Mouse (Mus musculus): Measurements from ENCODE around the gene Pm20d1. TPM values are rescaled to one million over a fixed set of nuclear protein-coding genes. Genes with fewer than 3 reads are reported as not detected.

Gene Pm20d1
- total and polyA plus RNA-seq, 3 experiments, result not detected

DNA sequence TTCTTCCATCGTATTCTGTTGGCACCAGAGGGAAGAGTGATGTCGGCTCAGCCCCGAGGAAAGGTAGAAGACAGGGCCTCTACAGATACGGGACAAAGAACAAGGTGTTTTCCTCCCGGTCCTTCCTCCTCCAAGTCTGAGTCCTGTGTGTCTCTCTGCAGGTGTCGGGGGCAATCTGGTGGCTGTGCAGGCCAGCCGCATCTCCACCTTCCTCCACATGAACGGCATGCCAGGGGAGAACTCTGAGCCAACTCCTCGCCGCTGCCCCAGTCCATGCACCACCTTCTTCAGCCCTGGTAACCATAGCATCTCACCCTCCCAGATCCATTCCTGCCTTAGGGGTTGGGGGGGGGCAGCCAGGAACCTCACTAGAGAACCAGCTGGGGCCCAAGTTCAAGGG, 46.6 kb downstream of the Pm20d1 start:
- Histone ChIP-seq H3K9ac (ENCODE audit: control insufficient read depth, low read depth, low read length, poor library complexity, severe bottlenecking) (no peak overlapping the region), H3K4me1 (ENCODE audit: control insufficient read depth in 1 of 2, insufficient read depth in 2 of 2, low read length in 2 of 2) (no peaks in the 10 kb centered on the region), H3K27ac (ENCODE audit: control insufficient read depth, low read depth, low read length) (no peak overlapping the region), H3K79me2 (ENCODE audit: control insufficient read depth, insufficient read depth, low read length, poor library complexity) (no peaks in the 10 kb centered on the region), H3K36me3 (ENCODE audit: control insufficient read depth in 1 of 2, insufficient read depth in 2 of 2, low read length in 2 of 2) (peaks cover 0 to 1% of the 10 kb centered on the region in 2 experiments; a peak in 1 of 4 replicates), H3K9me3 (replicated peaks; ENCODE audit: insufficient read depth, low read length) (no peaks in the 10 kb centered on the region), H3K4me3 (ENCODE audit: control insufficient read depth in 1 of 2, insufficient read depth in 1 of 2, low read depth in 2 of 2, low read length in 2 of 2) (no peak overlapping the region), H3K27me3 (ENCODE audit: control insufficient read depth in 1 of 2, insufficient read depth in 2 of 2, low read length in 2 of 2) (no peaks in the 10 kb centered on the region)
- TF ChIP-seq POLR2AphosphoS2 (IDR thresholded peaks at IDR 0.05; ENCODE audit: low read length), result no peak
- no peak for TF ChIP-seq CHD1 (IDR thresholded peaks at IDR 0.05; ENCODE audit: low read depth, low read length)
- no peak for TF ChIP-seq UBTF (IDR thresholded peaks at IDR 0.05; ENCODE audit: borderline replicate concordance, insufficient read depth, low read depth, low read length)
- TF ChIP-seq CTCF (IDR thresholded peaks at IDR 0.05 in 2 of 3, conservative IDR thresholded peaks at IDR 0.05 in 1 of 3; ENCODE audit: control insufficient read depth in 1 of 3, insufficient read depth in 1 of 3, low read depth in 2 of 3, low read length in 3 of 3, poor library complexity in 1 of 3, severe bottlenecking in 1 of 3), result no peak
- no peak for TF ChIP-seq ZKSCAN1 (IDR thresholded peaks at IDR 0.05; ENCODE audit: low read depth, low read length)
- no peak for TF ChIP-seq EP300 (IDR thresholded peaks at IDR 0.05; ENCODE audit: low read depth in 1 of 2, low read length in 2 of 2)
- no peak for TF ChIP-seq E2F4 (IDR thresholded peaks at IDR 0.05; ENCODE audit: borderline replicate concordance, low read depth, low read length)
- TF ChIP-seq SMC3 (IDR thresholded peaks at IDR 0.05; ENCODE audit: low read depth, low read length), result no peak
- no peak for TF ChIP-seq ZC3H11A (IDR thresholded peaks at IDR 0.05; ENCODE audit: low read depth, low read length)
- TF ChIP-seq MYB (IDR thresholded peaks at IDR 0.05; ENCODE audit: low read depth, low read length), result no peak
- no peak for TF ChIP-seq GATA1 (IDR thresholded peaks at IDR 0.05; ENCODE audit: low read depth, low read length)
- TF ChIP-seq GABPA (IDR thresholded peaks at IDR 0.05; ENCODE audit: low read depth, low read length), result no peak
- no peak for TF ChIP-seq TBP (IDR thresholded peaks at IDR 0.05; ENCODE audit: low read depth, low read length)
- DNase-seq (ENCODE audit: low read depth, low spot score), result no peak

DNA sequence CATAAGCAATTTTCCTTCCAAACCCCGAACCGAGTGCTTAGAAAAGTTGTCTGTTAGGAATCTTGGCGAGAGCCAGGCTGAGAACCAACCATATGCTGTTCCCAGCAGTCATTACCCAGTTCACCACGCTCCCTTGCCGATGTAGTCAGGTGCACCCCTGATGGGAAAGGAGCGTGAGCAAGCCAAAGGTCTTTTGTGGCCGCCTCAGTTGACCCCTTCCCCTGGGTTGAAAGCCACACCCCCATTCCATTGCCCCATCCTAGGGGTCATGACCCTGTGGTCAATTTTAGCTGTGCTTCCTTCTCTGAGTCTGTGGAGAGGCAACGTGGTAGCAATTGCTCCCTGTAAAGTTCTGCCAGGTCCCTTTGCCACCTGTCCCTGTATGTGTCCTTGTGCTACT, 47.7 kb downstream of the Pm20d1 start:
- Histone ChIP-seq H3K9ac (ENCODE audit: control insufficient read depth, low read depth, low read length, poor library complexity, severe bottlenecking) (no peak overlapping the region), H3K4me3 (ENCODE audit: control insufficient read depth in 1 of 2, insufficient read depth in 1 of 2, low read depth in 2 of 2, low read length in 2 of 2) (no peak overlapping the region), H3K4me1 (ENCODE audit: control insufficient read depth in 1 of 2, insufficient read depth in 2 of 2, low read length in 2 of 2) (no peaks in the 10 kb centered on the region), H3K27me3 (ENCODE audit: control insufficient read depth in 1 of 2, insufficient read depth in 2 of 2, low read length in 2 of 2) (no peaks in the 10 kb centered on the region), H3K79me2 (ENCODE audit: control insufficient read depth, insufficient read depth, low read length, poor library complexity) (no peaks in the 10 kb centered on the region), H3K36me3 (ENCODE audit: control insufficient read depth in 1 of 2, insufficient read depth in 2 of 2, low read length in 2 of 2) (peaks cover 0 to 1% of the 10 kb centered on the region in 2 experiments; a peak in 1 of 4 replicates), H3K27ac (ENCODE audit: control insufficient read depth, low read depth, low read length) (no peak overlapping the region), H3K9me3 (replicated peaks; ENCODE audit: insufficient read depth, low read length) (no peaks in the 10 kb centered on the region)
- TF ChIP-seq ZMIZ1 (IDR thresholded peaks at IDR 0.05; ENCODE audit: low read depth, low read length), result no peak
- TF ChIP-seq USF2 (IDR thresholded peaks at IDR 0.05; ENCODE audit: borderline replicate concordance in 1 of 2, insufficient read depth in 1 of 2, low read depth in 1 of 2, low read length in 2 of 2), result no peak
- TF ChIP-seq ZNF384 (IDR thresholded peaks at IDR 0.05; ENCODE audit: low read depth, low read length), result no peak
- no peak for TF ChIP-seq MXI1 (IDR thresholded peaks at IDR 0.05; ENCODE audit: low read depth, low read length)
- no peak for TF ChIP-seq RCOR1 (IDR thresholded peaks at IDR 0.05; ENCODE audit: low read depth, low read length)
- TF ChIP-seq SIN3A (IDR thresholded peaks at IDR 0.05; ENCODE audit: low read length), result no peak
- TF ChIP-seq NRF1 (IDR thresholded peaks at IDR 0.05; ENCODE audit: insufficient read depth, low read depth, low read length, poor library complexity, severe bottlenecking), result no peak
- TF ChIP-seq NELFE (IDR thresholded peaks at IDR 0.05; ENCODE audit: low read depth, low read length), result no peak
- TF ChIP-seq ZC3H11A (IDR thresholded peaks at IDR 0.05; ENCODE audit: low read depth, low read length), result no peak
- TF ChIP-seq MAX (IDR thresholded peaks at IDR 0.05; ENCODE audit: low read length), result no peak
- no peak for DNase-seq (ENCODE audit: low read depth, low spot score)

All from MEL (cell line).